Mouse (Mus musculus) myocyte (in vitro differentiated cells): ENCODE data around the gene Arhgef28.

Experiments
- MAX ChIP-seq: IDR thresholded peaks from one replicate; pipeline ENCODE4 v1.6.1; 2011; ENCODE audit warnings: low read depth, mild to moderate bottlenecking, control low read depth
- POLR2A ChIP-seq: IDR thresholded peaks from one replicate; pipeline ENCODE4 v1.6.1; 2011; ENCODE audit warnings: low read depth, mild to moderate bottlenecking, control low read depth, moderate library complexity; ENCODE audit not compliant: insufficient read length
- POLR2AphosphoS2 ChIP-seq: IDR thresholded peaks from one replicate; pipeline ENCODE4 v1.6.1; 2011; ENCODE audit warnings: low read depth, control low read depth; ENCODE audit not compliant: insufficient read length

GRCm38 (mm10) chr13:97937919-97938318, 268.3 kb downstream of the Arhgef28 start:
- no peak for TF ChIP-seq POLR2AphosphoS2
- TF ChIP-seq MAX = no peak
- no peak for TF ChIP-seq POLR2A
